Mouse (Mus musculus): ENCODE measurements around the gene Bcl2l11. TPM values are rescaled to one million over a fixed set of nuclear protein-coding genes. Genes with fewer than 3 reads are reported as not detected.

Gene Bcl2l11
- total and polyA plus RNA-seq, 3 experiments: 2.3 to 6.3 TPM; not detected in 1

GRCm38 (mm10) chr2:128076936-128077335 is 48.9 kb upstream of the Bcl2l11 start:
- H3K4me1 ChIP-seq (ENCODE audit: control insufficient read depth in 1 of 2, insufficient read depth in 2 of 2, low read length in 2 of 2): peaks cover 0 to 4% of the 10 kb centered on the region in 2 experiments; a peak in 2 of 4 replicates
- no peaks in the 10 kb centered on the region for H3K79me2 ChIP-seq (ENCODE audit: control insufficient read depth, insufficient read depth, low read length, poor library complexity)
- H3K36me3 ChIP-seq (ENCODE audit: control insufficient read depth in 1 of 2, insufficient read depth in 2 of 2, low read length in 2 of 2): no peaks in the 10 kb centered on the region
- TF ChIP-seq MXI1 (IDR thresholded peaks at IDR 0.05; ENCODE audit: low read depth, low read length): no peak
- no peak for TF ChIP-seq TBP (IDR thresholded peaks at IDR 0.05; ENCODE audit: low read depth, low read length)
- no peak for TF ChIP-seq JUND (IDR thresholded peaks at IDR 0.05; ENCODE audit: low read depth, low read length)
- no peak for TF ChIP-seq MAFK (IDR thresholded peaks at IDR 0.05; ENCODE audit: borderline replicate concordance, low read depth, low read length)
- TF ChIP-seq ZKSCAN1 (IDR thresholded peaks at IDR 0.05; ENCODE audit: low read depth, low read length): no peak
- TF ChIP-seq ELF1 (IDR thresholded peaks at IDR 0.05; ENCODE audit: low read depth, low read length): no peak
- no peak for TF ChIP-seq SMC3 (IDR thresholded peaks at IDR 0.05; ENCODE audit: low read depth, low read length)
- no peak for TF ChIP-seq TAL1 (IDR thresholded peaks at IDR 0.05; ENCODE audit: low read length)
- no peak for TF ChIP-seq ETS1 (IDR thresholded peaks at IDR 0.05; ENCODE audit: low read depth, low read length)
- no peak for TF ChIP-seq RAD21 (IDR thresholded peaks at IDR 0.05; ENCODE audit: low read depth, low read length)
- no peak for TF ChIP-seq NELFE (IDR thresholded peaks at IDR 0.05; ENCODE audit: low read depth, low read length)
- no peak for TF ChIP-seq USF1 (IDR thresholded peaks at IDR 0.05; ENCODE audit: low read depth, low read length)
- H3K9me3 ChIP-seq (replicated peaks; ENCODE audit: insufficient read depth, low read length): no peaks in the 10 kb centered on the region
- no peak overlapping the region for H3K27ac ChIP-seq (ENCODE audit: control insufficient read depth, low read depth, low read length)
- H3K4me3 ChIP-seq (ENCODE audit: control insufficient read depth in 1 of 2, insufficient read depth in 1 of 2, low read depth in 2 of 2, low read length in 2 of 2): no peak overlapping the region
- H3K9ac ChIP-seq (ENCODE audit: control insufficient read depth, low read depth, low read length, poor library complexity, severe bottlenecking): no peak overlapping the region
- no peak for DNase-seq (ENCODE audit: low read depth, low spot score)
- no peaks in the 10 kb centered on the region for H3K27me3 ChIP-seq (ENCODE audit: control insufficient read depth in 1 of 2, insufficient read depth in 2 of 2, low read length in 2 of 2)

GRCm38 (mm10) chr2:128078859-128079258 is 47.0 kb upstream of the Bcl2l11 start:
- H3K27me3 ChIP-seq (ENCODE audit: control insufficient read depth in 1 of 2, insufficient read depth in 2 of 2, low read length in 2 of 2): no peaks in the 10 kb centered on the region
- H3K36me3 ChIP-seq (ENCODE audit: control insufficient read depth in 1 of 2, insufficient read depth in 2 of 2, low read length in 2 of 2): peaks cover 0 to 13% of the 10 kb centered on the region in 2 experiments; a peak in 2 of 4 replicates
- peak; percentile 11 for DNase-seq (ENCODE audit: low read depth, low spot score)

More at GRCm38 (mm10) chr2:128078859-128079258, 47.0 kb upstream of the Bcl2l11 start:
- no peak overlapping the region for H3K4me3 ChIP-seq (ENCODE audit: control insufficient read depth in 1 of 2, insufficient read depth in 1 of 2, low read depth in 2 of 2, low read length in 2 of 2)
- H3K9me3 ChIP-seq (replicated peaks; ENCODE audit: insufficient read depth, low read length): no peaks in the 10 kb centered on the region
- peak; percentile 35 for TF ChIP-seq RAD21 (IDR thresholded peaks at IDR 0.05; ENCODE audit: low read depth, low read length)
- no peak for TF ChIP-seq NRF1 (IDR thresholded peaks at IDR 0.05; ENCODE audit: insufficient read depth, low read depth, low read length, poor library complexity, severe bottlenecking)
- no peak for TF ChIP-seq ZNF384 (IDR thresholded peaks at IDR 0.05; ENCODE audit: low read depth, low read length)
- TF ChIP-seq KAT2A (conservative IDR thresholded peaks at IDR 0.05; ENCODE audit: low read depth, low read length): no peak
- TF ChIP-seq GABPA (IDR thresholded peaks at IDR 0.05; ENCODE audit: low read depth, low read length): no peak
- no peak for TF ChIP-seq ETS1 (IDR thresholded peaks at IDR 0.05; ENCODE audit: low read depth, low read length)
- no peak for TF ChIP-seq TCF12 (IDR thresholded peaks at IDR 0.05; ENCODE audit: low read depth, low read length)
- TF ChIP-seq CTCF (IDR thresholded peaks at IDR 0.05 in 2 of 3, conservative IDR thresholded peaks at IDR 0.05 in 1 of 3; ENCODE audit: control insufficient read depth in 1 of 3, insufficient read depth in 1 of 3, low read depth in 2 of 3, low read length in 3 of 3, poor library complexity in 1 of 3, severe bottlenecking in 1 of 3): peak in 2 of 3 experiments; percentile 38 to 39; a peak in 4 of 6 replicates
- TF ChIP-seq UBTF (IDR thresholded peaks at IDR 0.05; ENCODE audit: borderline replicate concordance, insufficient read depth, low read depth, low read length): no peak
- 0 out of 2 replicates have a peak, but pooled peaks have one; percentile 30 for TF ChIP-seq ZC3H11A (IDR thresholded peaks at IDR 0.05; ENCODE audit: low read depth, low read length)
- TF ChIP-seq BHLHE40 (IDR thresholded peaks at IDR 0.05; ENCODE audit: borderline replicate concordance, low read depth, low read length): no peak
- peak; percentile 54 for TF ChIP-seq SMC3 (IDR thresholded peaks at IDR 0.05; ENCODE audit: low read depth, low read length)
- H3K9ac ChIP-seq (ENCODE audit: control insufficient read depth, low read depth, low read length, poor library complexity, severe bottlenecking): no peak overlapping the region
- H3K4me1 ChIP-seq (ENCODE audit: control insufficient read depth in 1 of 2, insufficient read depth in 2 of 2, low read length in 2 of 2): peaks cover 6 to 21% of the 10 kb centered on the region in 2 experiments
- H3K79me2 ChIP-seq (ENCODE audit: control insufficient read depth, insufficient read depth, low read length, poor library complexity): no peaks in the 10 kb centered on the region
- no peak overlapping the region for H3K27ac ChIP-seq (ENCODE audit: control insufficient read depth, low read depth, low read length)
